Mouse (Mus musculus) retina, postnatal 7 days (tissue): ENCODE results near the gene Smc6.

Experiments used
- DNase-seq: peaks from one replicate; pipeline ENCODE4 v3.0.0-alpha.2; 2012; ENCODE audit warnings: low read depth, low spot score

Smc6 gene

DNA sequence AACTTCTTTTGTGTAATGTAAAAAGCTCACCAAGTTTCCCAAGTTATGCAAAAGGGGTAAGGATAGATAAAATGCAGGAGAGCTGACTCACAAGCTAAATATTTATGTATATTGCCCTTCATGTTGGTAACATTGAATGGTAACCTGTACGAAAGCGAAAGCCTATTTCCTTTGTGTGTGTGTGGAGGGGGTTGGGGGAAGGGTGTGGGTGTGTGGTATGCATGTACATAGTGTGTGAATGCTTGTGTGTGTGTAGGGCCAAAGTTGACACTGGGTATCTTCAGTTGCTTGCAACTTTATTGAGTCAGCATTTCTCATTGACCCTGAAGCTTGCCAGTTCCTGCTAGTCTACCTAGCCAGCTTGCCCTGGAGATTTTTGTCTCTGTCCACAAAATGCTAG lies 15.9 kb downstream of the Smc6 start:
- no peak for DNase-seq

DNA sequence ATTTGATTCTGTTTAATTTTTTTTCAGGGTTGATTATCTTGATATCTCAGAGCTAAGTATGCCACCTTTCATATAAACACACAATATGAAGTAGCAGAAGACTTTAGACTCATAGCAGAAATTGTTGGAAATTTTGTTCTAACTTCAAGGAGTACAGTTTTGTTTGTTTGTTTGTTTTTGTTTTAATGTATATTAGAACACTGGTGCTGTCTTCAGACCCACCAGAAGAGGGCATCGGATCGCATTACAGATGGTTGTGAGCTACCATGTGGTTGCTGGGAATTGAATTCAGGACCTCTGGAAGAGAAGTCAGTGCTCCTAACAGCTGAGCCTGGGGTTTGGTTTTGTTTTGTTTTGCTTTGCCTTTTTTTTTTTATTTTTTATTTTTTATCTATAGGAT lies 20.7 kb downstream of the Smc6 start:
- no peak for DNase-seq

DNA sequence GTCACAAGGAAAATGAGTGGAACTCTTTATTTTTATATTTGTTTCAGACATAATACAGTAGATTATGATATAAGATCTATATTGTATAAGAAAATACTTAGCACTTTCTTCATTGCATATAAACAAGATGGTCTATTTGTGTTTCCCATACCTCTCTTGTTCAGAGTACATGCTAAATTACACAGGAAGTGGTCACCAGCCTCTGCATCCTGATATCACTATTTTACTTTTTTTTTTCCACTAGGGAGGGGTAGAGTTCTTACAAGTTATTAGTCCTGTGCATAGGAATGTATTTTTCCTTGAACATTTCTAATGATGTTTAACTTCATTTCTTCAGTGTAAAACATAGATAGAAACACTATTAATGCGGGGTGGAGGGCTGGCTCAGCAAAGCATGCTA lies 35.2 kb downstream of the Smc6 start:
- DNase-seq: no peak

DNA sequence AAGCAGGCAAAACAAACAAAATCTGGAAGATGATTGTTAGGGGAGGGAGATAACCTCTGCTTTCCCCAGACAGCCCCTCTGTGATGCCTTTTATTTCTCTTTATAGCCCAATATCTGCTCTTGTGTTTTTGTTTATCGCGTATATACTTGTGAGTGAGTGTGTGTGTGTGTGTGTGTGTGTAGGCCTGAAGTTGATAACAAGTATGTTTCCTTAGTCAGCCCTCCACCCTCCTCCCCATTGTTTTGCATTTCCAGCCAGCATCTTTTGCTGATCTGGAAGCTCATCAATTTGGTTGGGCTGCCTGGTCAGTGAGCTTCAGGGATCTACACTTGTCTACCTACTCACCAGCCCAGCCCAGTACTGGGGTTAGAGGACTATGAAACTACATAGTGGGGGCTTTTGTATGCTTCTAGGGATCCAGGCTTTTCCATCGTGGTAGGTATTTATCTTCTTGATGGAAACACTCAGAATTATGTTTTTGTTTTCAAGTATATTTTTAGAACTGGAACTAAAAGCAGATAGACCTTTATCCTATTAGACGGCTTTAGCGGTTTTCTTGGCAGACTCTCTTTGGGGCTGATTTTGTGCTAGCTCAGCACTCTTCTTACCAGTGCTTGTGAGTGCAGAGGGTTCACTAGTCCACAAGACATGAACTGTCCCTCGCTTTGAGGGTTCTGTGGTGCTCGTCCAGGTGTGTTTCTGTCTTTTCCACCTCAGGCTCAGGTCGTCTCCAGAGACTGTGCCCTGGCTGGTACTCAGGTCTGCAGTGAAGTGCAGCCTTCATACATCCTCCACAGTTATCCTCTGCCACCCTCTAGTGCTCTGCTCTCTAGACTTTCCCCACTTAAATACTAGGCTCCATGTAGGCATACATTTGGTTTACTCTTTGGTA lies 41.3 kb downstream of the Smc6 start:
- no peak for DNase-seq

DNA sequence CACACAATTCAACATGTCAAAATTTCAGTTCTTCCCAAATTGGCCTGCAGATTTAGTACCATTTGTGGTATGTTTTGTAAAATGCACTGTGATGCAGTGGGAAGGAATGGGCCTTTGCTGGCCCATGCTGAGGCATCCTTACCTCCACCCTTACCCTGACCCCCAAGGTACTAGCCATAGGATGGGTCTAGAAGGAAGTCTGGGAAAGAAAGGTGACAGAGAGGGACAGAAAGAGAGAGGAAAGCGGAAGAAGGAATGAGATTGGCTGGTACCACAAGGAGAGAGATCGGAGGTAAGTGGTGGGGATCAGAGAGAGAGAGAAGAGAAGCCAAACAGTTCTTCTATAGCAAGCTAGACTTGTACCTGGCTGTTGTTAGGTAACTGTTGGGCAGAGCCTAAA lies 45.4 kb downstream of the Smc6 start:
- DNase-seq: no peak

DNA sequence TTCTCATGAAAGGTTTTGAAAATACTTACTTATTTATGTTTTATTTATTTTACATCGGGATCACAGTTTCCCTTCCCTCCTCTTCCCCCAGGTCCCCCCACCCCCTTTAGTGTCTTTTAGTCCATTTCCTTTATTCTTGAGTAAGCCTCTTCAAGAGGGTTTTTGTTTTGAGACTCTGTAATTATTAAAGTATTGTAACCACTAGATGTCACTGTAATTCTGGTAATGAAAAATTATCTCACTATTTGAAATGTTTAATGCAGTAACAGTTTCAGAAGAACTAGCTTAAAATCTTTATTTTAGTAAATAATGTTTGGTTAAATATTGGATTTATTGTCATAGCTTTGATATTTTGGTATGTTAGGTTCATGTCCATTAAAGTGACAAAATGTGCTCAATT lies 48.2 kb downstream of the Smc6 start:
- no peak for DNase-seq

DNA sequence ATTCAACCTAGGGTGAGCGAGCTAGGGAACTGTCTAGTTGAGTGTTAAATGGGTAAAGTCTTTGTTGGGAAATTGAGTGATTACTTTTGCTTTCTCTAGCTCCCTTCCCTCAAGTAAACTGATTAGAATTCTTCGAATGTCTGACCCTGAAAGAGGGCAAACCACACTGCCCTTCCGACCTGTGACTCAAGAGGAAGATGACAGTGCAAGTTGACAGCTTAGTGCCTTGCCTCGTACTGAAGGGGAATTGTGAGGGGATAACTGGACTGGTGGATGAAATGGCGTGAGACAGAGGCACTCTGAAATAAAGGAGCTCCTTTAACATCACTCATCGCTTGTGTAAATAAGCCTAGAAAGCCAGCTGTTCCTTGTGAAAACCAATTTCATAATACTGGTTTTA lies 52.0 kb downstream of the Smc6 start:
- DNase-seq: no peak

DNA sequence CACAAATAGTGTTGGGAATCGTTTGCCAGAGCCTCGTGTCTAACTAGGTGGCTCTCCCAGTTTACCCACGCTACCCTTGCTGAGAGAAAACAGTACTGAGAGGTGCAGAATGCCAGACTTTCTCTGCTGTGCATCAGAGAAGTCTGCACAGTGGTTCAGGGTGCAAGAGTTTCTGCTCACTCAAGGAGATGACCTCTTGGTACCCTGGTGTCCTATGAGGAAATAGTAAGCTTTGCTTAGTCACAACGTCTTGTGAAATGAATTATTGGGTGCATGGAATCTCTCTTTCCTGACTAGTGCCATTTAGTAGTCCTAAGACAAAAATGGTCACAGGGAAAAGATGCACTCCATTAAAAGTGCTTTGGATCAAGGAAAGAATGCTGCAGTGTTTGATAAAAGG lies 58.8 kb downstream of the Smc6 start:
- DNase-seq: no peak

DNA sequence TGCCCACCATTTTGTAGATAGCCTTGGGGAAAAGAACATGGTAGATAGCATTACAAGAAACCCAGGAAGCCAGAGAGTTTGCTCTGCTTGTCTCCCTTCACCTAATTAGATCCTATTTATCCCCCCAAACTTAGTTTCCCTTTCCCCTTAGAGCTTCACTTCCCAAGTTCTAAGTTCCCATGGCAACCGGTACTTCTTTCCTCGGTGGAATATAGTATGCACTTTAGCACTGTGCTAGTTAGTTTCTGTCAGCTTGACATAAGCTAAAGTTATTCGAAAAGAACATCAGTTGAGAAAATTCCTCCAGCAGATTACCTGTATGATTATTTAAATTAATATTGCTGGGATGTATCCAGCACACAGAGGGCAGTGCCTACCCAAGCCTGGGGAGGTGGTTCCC lies 60.8 kb downstream of the Smc6 start:
- no peak for DNase-seq

DNA sequence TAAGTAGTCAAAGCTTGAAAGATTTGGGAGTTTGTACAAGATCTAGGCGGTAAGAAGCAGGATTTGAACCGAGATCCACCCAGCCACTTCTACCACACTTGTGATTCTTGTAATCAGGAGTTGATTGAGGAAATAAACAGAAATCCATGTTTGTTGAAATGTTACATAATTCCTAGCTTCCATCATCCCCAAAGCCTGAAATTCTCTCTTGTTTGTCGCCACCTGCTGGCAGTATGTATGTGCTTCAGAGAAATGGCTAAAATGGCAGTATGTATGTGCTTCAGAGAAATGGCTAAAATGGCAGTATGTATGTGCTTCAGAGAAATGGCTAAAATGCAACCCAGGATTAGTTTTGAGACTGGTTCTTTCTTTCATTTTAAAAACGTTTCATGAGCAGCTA lies 71.2 kb downstream of the Smc6 start:
- DNase-seq: peak; percentile 20

DNA sequence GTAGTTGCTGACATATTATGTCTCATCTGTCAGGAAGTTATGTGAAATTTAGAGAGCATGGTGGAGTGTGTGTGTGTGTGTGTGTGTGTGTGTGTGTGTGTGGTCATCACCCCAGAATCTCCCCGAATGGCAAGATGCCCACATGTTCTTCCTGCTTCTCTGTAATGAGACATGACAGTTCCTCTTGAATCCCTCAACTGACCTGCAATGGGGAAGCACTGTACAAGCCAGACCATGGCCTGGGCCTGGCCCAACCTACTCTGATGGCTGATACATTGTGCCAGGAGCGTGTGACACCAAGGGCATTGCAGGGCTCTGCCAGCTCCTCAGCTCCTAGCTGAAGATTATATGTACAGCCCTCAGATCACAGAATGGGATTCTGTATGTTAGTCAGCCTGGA lies 72.6 kb downstream of the Smc6 start:
- no peak for DNase-seq

DNA sequence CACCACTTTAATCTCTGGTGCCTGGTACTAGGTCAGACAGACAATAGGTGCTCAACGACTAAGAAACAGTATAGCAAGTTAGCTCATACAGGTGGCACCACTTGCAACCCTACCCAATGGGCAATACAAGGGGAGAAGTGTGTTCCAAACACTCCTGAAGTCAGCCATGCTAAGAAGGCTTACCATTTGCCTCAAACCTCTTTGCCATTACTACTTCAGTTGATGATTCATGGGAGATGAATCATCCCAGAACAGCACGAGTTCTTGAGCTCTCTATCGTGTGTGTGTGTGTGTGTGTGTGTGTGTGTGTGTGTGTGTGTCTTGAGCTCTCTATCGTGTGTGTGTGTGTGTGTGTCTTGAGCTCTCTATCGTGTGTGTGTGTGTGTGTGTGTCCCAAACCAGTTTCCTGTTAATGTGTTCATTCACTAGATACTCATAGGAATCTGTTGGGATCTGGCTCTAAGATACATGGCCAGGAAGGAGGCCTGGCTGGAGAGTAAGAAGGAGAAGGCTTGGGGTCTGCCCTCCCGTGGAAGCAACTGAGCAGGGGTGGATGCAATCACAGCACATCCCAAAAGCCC lies 76.4 kb downstream of the Smc6 start:
- no peak for DNase-seq

DNA sequence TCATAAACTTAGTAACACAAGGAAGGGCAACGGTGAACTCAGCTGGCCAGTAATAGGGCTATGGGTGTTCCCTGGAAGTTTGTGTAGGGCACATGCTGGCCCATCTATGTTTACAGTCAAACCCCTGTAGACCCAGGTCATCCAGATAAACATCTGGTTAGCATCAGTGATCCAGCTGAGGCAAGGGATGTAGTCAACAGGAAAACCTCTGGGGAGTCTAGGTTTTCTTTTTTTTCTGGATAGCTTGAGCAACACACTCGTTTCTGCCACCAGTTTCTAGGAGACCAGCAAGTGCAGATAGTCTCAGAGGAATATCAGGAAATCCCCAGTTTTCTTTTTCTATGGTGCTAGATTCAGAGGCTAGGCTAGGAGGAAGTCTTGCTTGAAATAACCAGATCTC lies 80.3 kb downstream of the Smc6 start:
- DNase-seq: no peak

DNA sequence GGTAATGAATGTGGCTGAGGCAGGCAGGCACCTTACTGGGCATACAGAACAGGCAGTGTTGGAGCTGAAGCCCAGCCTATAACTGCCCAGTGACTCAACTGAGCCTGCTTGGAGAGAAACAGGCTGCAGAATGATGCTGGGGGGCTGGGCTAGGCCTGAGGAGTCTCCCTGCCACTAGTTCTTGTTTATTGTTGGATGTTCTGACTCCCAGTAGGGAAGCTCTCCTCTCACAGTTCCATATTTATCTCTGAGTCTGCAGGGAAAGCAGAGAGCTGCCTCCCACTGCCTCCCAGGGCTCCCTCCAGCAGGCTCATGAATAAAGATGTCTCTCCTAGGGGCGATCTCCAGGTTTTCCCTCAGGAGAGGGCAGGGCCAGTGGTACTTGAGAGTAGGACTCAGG lies 82.7 kb downstream of the Smc6 start:
- no peak for DNase-seq

DNA sequence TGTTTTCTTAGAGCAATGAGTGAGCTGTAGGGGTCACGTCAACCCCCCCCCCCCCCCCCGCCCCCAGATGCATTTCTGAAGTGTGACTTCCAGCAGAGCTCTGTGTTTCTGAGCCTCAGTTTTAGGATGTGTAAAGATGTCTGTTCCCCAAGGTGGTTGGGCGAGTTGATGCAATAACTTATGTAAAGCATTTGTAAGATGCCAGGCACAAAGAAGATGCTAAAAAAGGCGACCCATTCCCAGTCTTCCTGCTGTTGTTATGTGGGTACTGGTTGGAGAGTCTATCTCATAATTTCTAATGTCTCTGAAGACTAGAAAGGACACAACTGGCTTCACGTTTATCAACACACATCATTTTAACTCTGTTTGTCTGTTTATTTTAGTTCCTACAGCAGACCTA lies 84.2 kb downstream of the Smc6 start:
- no peak for DNase-seq

DNA sequence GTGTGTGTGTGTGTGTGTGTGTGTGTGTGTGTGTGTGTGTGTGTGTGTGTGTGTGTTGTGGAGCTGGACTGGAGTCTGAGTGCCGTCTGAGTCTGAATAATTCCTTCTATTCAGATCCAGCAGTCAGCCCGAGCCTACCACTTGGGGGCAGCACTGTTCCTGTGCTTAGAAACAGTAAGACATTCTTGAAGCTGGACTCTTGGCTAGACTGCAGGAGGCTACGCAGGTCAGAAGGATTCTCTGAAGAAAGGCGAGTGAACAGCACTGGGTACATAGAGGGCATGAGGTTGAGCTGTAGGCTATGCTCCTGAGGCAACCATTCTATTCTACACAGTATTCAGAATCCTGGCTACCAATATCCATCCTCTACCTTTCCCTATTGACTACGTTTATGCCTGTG lies 85.2 kb downstream of the Smc6 start:
- DNase-seq: peak; percentile 49

DNA sequence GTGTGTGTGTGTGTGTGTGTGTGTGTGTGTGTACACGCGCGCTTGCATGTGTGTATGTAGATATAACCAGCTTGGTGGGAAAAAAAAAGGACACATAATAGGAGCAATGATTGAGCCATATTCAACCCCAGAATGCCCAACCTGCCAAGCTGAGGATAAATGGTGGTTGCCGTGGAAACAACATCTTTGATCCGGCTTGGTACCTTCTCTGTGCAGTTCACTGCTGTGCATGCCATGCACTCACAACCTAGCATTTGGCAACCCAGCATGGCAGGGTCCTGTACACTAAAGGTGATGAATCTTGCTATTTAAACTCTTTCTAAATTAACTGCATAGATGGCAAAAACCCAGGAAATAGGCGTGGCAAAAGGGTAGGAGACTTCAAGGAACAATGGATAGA lies 96.7 kb downstream of the Smc6 start:
- no peak for DNase-seq

DNA sequence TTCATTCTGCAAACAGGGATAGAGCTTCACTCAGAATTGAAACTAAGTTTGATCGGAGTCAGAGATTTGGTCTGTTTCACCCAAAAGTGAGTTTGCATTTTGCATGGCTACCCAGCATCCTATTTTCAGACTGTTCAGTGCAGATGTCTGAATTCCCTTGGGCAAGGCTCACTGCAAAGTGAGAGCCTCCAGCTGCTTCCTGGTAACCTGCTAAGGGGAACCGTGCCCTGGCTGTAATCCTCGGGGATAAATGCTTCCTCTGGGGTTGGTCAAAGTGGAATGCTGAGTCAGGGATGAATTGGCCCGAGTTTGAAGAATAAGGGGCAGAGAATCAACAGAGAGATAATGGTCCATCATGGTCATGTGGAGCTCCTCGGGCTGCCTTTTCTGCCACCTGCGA lies 99.2 kb downstream of the Smc6 start:
- DNase-seq: no peak

DNA sequence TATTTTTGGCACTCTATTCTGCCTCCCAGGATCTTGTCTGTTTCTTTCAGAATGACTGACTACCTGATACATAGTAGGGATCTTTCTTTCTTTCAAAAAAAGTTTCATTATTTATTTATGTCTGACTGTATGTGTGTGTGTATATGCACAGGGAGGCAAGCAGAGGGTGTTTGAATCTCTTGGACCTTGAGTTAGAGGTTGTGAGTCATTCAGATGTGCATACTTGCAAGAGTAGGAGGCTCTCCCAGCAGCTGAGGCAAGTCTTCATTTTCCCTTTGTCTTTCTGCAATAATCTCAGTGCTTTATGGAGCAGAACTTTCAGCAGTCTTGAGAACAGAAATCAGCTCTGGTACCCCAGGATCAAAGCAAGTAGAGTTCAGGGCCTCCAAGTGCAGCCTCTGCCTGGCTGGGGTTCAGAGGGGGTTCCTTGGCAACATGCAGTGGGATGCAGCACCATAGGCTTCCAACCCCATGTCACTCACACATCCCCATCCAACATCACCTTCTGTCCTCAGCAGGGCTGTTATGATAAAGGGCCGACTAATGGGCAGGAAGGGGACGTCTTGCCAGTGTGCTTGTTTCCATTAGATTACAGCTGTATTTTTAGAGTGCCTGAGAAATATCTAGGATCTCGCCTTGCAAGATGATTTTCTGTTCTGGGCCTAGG lies 101.5 kb downstream of the Smc6 start:
- DNase-seq: no peak
